Mouse (Mus musculus) kidney, postnatal 10 days (tissue): ENCODE data around the gene Prima1.

ENCODE experiments used
- DNase-seq: peaks from one replicate; pipeline ENCODE4 v3.0.0; 2021; ENCODE audit warnings: mixed read lengths

The Prima1 gene

GRCm38 (mm10) chr12:103242083-103242581 is at the start of gene Prima1:
TSS of gene Prima1 (minus strand) at chr12:103242150.
- DNase-seq: peak; percentile 88

GRCm38 (mm10) chr12:103287276-103287675 is 45.3 kb upstream of the Prima1 start:
- DNase-seq: no peak

GRCm38 (mm10) chr12:103283411-103283810 is 41.5 kb upstream of the Prima1 start:
- DNase-seq: no peak

- DNase-seq: no peak
These were observed 41.0 kb upstream of the Prima1 start for GRCm38 (mm10) chr12:103282936-103283335.

GRCm38 (mm10) chr12:103281912-103282311 is 40.0 kb upstream of the Prima1 start:
- DNase-seq: peak; percentile 78

GRCm38 (mm10) chr12:103281491-103281890 is 39.5 kb upstream of the Prima1 start:
- DNase-seq: peak; percentile 69

GRCm38 (mm10) chr12:103276422-103276821 is 34.5 kb upstream of the Prima1 start:
- DNase-seq: no peak

- DNase-seq: no peak
These were observed 31.8 kb upstream of the Prima1 start for GRCm38 (mm10) chr12:103273732-103274131.

- DNase-seq: no peak
These were observed 31.1 kb upstream of the Prima1 start for GRCm38 (mm10) chr12:103273051-103273450.

- DNase-seq: no peak
These were observed 30.2 kb upstream of the Prima1 start for GRCm38 (mm10) chr12:103272176-103272575.

- DNase-seq: no peak
These were observed 24.7 kb upstream of the Prima1 start for GRCm38 (mm10) chr12:103266605-103267004.

- peak; percentile 43 for DNase-seq
These were observed 20.3 kb upstream of the Prima1 start for GRCm38 (mm10) chr12:103262017-103262865.

GRCm38 (mm10) chr12:103252901-103253434 is 11.0 kb upstream of the Prima1 start:
- no peak for DNase-seq

GRCm38 (mm10) chr12:103251151-103251550 is 9.2 kb upstream of the Prima1 start:
- no peak for DNase-seq

- no peak for DNase-seq
These were observed 8.4 kb upstream of the Prima1 start for GRCm38 (mm10) chr12:103250333-103250732.

- peak; percentile 25 for DNase-seq
These were observed 1.1 kb upstream of the Prima1 start for GRCm38 (mm10) chr12:103243041-103243440.

GRCm38 (mm10) chr12:103242591-103243025 is 658 bp upstream of the Prima1 start:
- DNase-seq: peak; percentile 77

- peak; percentile 24 for DNase-seq
These were observed 453 bp downstream of the Prima1 start for GRCm38 (mm10) chr12:103241311-103242082.

GRCm38 (mm10) chr12:103238924-103239460 is 3.0 kb downstream of the Prima1 start:
- DNase-seq: no peak

GRCm38 (mm10) chr12:103235856-103236255 is 6.1 kb downstream of the Prima1 start:
- DNase-seq: no peak

GRCm38 (mm10) chr12:103235251-103235650 is 6.7 kb downstream of the Prima1 start:
- peak; percentile 45 for DNase-seq

GRCm38 (mm10) chr12:103229058-103229457 is 12.9 kb downstream of the Prima1 start:
- DNase-seq: no peak

- no peak for DNase-seq
These were observed 15.8 kb downstream of the Prima1 start for GRCm38 (mm10) chr12:103226121-103226520.
